Mouse (Mus musculus) heart, adult 2 months (tissue): Measurements from ENCODE around the gene Sarnp. TPM values are rescaled to one million over a fixed set of nuclear protein-coding genes. Genes with fewer than 3 reads are reported as not detected.

Experiments used
- DNase-seq, 2 experiments: peaks; one replicate each; pipeline ENCODE4 v3.0.0; 2021
- H3K27ac ChIP-seq: fragments of 200-600 bp; 2 replicates; pipeline ENCODE4 v1.8.1; 2022
- H3K27me3 ChIP-seq: fragments of 200-500 bp; 2 replicates; pipeline ENCODE4 v1.6.1; 2012; ENCODE audit warnings: mild to moderate bottlenecking, low read length, inconsistent platforms, mixed read lengths; ENCODE audit not compliant: control insufficient read depth, insufficient read depth
- H3K36me3 ChIP-seq: fragments of 200-500 bp; 2 replicates; pipeline ENCODE4 v1.6.1; 2012; ENCODE audit warnings: low read length, inconsistent platforms; ENCODE audit not compliant: control insufficient read depth, insufficient read depth
- H3K4me1 ChIP-seq: fragments of 200-500 bp; 2 replicates; pipeline ENCODE4 v1.6.1; 2011; ENCODE audit warnings: low read length; ENCODE audit not compliant: control insufficient read depth, insufficient read depth
- H3K4me3 ChIP-seq: fragments of 200-600 bp; 2 replicates; pipeline ENCODE4 v1.8.1; 2022
- H3K79me2 ChIP-seq: fragments of 200-500 bp; replicated peaks from 2 replicates; pipeline ENCODE4 v1.6.1; 2012; ENCODE audit warnings: mild to moderate bottlenecking, inconsistent platforms, low read length, moderate library complexity, mixed read lengths; ENCODE audit not compliant: control insufficient read depth, insufficient read depth
- H3K9ac ChIP-seq: fragments of 200-500 bp; 2 replicates; pipeline ENCODE4 v1.6.1; 2012; ENCODE audit warnings: low read depth, mild to moderate bottlenecking, control low read depth, inconsistent platforms, low read length, mixed read lengths
- CTCF ChIP-seq: fragments of 200-600 bp; IDR thresholded peaks from 2 replicates; pipeline ENCODE4 v1.8.1; 2022; ENCODE audit warnings: antibody characterized with exemption, mild to moderate bottlenecking, moderate library complexity
- EP300 ChIP-seq: fragments of 200-500 bp; IDR thresholded peaks from 2 replicates; pipeline ENCODE4 v1.6.1; 2011; ENCODE audit warnings: low read depth, low read length, control low read depth; ENCODE audit not compliant: insufficient read depth
- POLR2A ChIP-seq: fragments of 200-500 bp; IDR thresholded peaks from 2 replicates; pipeline ENCODE4 v1.6.1; 2011; ENCODE audit warnings: mild to moderate bottlenecking, low read depth, low read length, control low read depth; ENCODE audit not compliant: insufficient read depth
- WGBS: fragments of 180-500 bp; shearing (Covaris S2); methylation state at CpG from one replicate; pipeline ENCODE4 v1.1.7; 2018; 5-methylcytosine and 5-hydroxymethylcytosine counted together
- intact Hi-C: fragments of 180-260 bp; cut with DNase I; formaldehyde crosslinking; loops from one replicate; pipeline ENCODE4 v1.15.1; 2025
- polyA plus RNA-seq: library from polyadenylated mRNA; depleted of rRNA; stranded (reverse); fragments of >200 nt; gene quantifications from 2 replicates; pipeline ENCODE4 v1.2.3, GENCODE M21; 2012
- total RNA-seq, 2 experiments: library from RNA; stranded (reverse); gene quantifications; 2 replicates each; pipeline ENCODE4 v1.2.3; 2021

Gene Sarnp
- total and polyA plus RNA-seq, 3 experiments: 14.3 to 43.4 (median 37.2) TPM

DNA sequence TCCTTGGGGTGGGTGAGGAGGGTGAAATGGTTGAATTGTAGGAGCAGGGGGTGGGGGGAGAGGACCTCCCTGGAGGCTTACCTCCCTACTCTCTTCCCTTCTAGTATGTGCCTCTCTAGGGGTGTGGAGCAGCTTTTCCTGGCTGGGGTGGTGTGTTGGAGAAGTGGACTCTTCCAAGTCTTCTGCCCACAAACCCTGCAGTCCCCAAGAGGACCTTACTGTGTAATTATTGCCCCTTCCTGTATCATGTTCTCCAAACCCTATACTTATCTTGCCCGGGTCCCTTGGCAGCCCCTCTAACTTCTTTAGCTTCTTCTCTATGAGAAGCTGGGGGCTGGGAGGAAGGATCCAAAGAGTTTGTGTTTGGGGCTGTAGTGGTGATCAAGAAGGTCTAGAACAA, 79.7 kb downstream of the Sarnp start:
- H3K27me3 ChIP-seq: no peaks in the 10 kb centered on the region
- H3K9ac ChIP-seq: no peak overlapping the region
- intact Hi-C loops: loop anchor here (10.0 kb wide), 1 partner anchor 272 kb away; the partner anchor contains the start of gene Rps26
- H3K27ac ChIP-seq: no peak overlapping the region
- H3K4me3 ChIP-seq: no peak overlapping the region
- TF ChIP-seq POLR2A (no peak), CTCF (no peak)
- H3K79me2 ChIP-seq: no peaks in the 10 kb centered on the region
- no peaks in the 10 kb centered on the region; the same call in 1 of the 2 replicates for H3K4me1 ChIP-seq
- DNase-seq: no peak
- no peaks in the 10 kb centered on the region for H3K36me3 ChIP-seq
- WGBS: 50% methylated on average over 1 of the region's 1 CpGs

DNA sequence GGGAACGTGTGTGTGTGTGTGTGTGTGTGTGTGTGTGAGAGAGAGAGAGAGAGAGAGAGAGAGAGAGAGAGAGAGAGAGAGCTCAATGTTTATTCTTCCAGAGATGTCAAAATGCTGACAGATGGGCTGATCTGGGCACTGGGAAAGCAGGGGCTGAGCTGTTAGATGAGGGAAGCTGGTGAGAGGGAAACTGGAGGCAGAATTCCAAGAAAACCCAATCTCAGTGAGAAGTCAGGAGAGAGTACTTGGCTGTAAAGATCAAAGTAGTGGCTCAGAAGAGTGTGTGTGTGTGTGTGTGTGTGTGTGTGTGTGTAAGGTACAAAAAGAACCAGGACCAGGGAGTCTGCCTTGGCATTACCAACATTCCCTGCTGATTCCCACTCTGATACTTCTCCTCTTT, 80.4 kb downstream of the Sarnp start:
- WGBS: 28% methylated on average over 1 of the region's 1 CpGs
- intact Hi-C loops: loop anchor here (10.0 kb wide), 1 partner anchor 273 kb away; the partner anchor contains the start of gene Rps26
- H3K27me3 ChIP-seq: no peaks in the 10 kb centered on the region
- no peaks in the 10 kb centered on the region; the same call in 1 of the 2 replicates for H3K4me1 ChIP-seq
- no peak for DNase-seq
- H3K36me3 ChIP-seq: no peaks in the 10 kb centered on the region
- TF ChIP-seq POLR2A: no peak
- no peak for TF ChIP-seq EP300
- no peak for TF ChIP-seq CTCF
- no peaks in the 10 kb centered on the region for H3K79me2 ChIP-seq
- no peak overlapping the region for H3K4me3 ChIP-seq
- no peak overlapping the region for H3K9ac ChIP-seq
- H3K27ac ChIP-seq: no peak overlapping the region

DNA sequence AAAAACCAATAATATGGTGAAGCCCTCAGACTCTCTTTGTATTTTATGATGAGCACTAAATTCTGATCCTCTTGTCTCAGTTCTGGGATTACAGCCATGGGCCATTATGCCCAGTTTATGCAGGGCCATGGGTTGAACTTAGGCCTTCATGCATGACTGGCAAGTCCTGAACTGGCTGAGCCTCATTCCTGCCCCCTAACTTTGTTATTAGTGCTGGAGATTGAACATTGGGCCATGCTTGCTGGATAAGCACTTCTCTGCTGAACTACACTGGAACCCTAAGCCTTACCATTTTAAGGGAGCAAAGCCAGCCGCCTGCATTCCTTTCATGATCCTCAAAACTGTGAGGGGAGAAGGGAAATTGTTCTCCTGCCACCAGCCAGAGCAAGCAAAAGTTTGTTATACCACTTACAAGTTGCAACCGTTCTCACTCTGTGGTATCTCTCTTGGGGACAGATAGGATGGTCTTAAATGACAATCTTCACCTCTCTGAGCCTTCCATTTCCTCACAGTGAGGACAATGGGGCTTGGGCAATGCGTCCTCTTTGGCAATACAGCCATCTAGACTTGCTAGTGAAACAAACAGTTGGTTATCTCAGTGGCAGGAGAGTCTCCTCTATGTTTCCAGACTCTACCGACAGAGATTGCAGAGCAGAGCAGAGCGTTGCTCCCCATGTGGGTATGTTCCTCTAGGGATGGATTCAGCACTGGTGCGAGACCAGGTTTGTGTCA, 82.8 kb downstream of the Sarnp start:
- 63% methylated on average over 6 of the region's 6 CpGs for WGBS
- DNase-seq: no peak
- no peak overlapping the region for H3K27ac ChIP-seq
- TF ChIP-seq POLR2A: no peak
- TF ChIP-seq CTCF: no peak
- no peak for TF ChIP-seq EP300
- no peaks in the 10 kb centered on the region for H3K79me2 ChIP-seq
- intact Hi-C loops: loop anchor here (10.0 kb wide), 1 partner anchor 275 kb away; the partner anchor contains the start of gene Rps26
- H3K4me3 ChIP-seq: no peak overlapping the region
- no peaks in the 10 kb centered on the region for H3K27me3 ChIP-seq
- no peak overlapping the region for H3K9ac ChIP-seq
- no peaks in the 10 kb centered on the region for H3K36me3 ChIP-seq
- H3K4me1 ChIP-seq: no peaks in the 10 kb centered on the region; the same call in 1 of the 2 replicates

DNA sequence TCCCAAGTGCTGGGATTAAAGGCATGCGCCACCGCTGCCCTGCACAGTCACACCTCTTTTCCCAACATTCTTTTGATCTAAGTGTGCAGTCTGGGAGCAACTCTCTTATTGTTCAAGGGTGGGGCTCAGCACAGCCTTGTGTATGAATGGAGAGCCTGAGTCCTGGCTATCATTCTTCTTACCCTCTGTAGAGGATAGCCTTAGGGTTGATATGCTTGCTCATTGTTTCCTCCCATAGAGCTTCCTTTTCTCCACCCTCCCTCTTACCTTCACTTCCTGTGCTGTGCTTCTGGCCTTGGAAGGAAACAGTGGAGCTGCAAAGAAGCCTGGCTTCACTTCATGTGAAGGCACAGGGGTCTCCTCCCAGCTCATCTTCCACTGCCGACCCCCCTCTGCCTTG, 83.6 kb downstream of the Sarnp start, which contains the start of gene Cd63:
Cd63 (plus strand) TSS at position 292 of the 400 bp plus-strand sequence.
- Histone ChIP-seq H3K27ac (no peak within 1 kb of the TSS), H3K9ac (no peak within 1 kb of the TSS), H3K27me3 (no peaks in the 10 kb centered on the region), H3K4me1 (no peaks in the 10 kb centered on the region), H3K36me3 (no peaks in the 10 kb centered on the region), H3K79me2 (no peaks in the 10 kb centered on the region), H3K4me3 (no peak within 1 kb of the TSS)
- intact Hi-C loops: no loop called here
- WGBS: 68% methylated on average over 3 of the region's 3 CpGs
- DNase-seq: no peak
- TF ChIP-seq POLR2A: no peak
- TF ChIP-seq EP300: no peak
- TF ChIP-seq CTCF: no peak

DNA sequence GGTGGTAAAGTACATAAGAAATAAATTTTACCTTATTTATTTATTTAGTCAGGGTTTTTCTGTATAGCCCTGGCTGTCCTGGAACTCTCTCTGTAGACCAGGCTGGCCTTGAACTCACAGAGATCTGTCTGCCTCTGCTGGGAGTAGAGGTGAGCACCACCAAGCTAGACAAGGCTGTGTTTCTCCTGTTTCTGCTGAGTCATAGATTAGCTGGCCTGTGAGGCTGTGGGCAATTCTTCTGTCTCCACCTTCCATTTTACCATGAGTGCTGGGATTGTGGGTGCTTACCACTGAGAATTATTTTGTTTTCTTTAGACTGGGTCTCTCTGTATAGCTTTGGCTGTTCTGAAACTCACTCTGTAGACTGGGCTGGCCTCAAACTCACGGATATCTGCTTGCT, 84.3 kb downstream of the Sarnp start:
- H3K4me3 ChIP-seq: no peak overlapping the region
- H3K27me3 ChIP-seq: no peaks in the 10 kb centered on the region
- no peaks in the 10 kb centered on the region for H3K4me1 ChIP-seq
- H3K27ac ChIP-seq: no peak overlapping the region
- TF ChIP-seq EP300 (no peak), POLR2A (no peak), CTCF (no peak)
- no peak overlapping the region for H3K9ac ChIP-seq
- no peak for DNase-seq
- intact Hi-C loops: no loop called here
- no peaks in the 10 kb centered on the region for H3K36me3 ChIP-seq
- H3K79me2 ChIP-seq: no peaks in the 10 kb centered on the region
- 81% methylated on average over 1 of the region's 1 CpGs for WGBS

GRCm38 (mm10) chr10:128902409-128902988, 85.4 kb downstream of the Sarnp start:
- Histone ChIP-seq H3K4me1 (no peaks in the 10 kb centered on the region), H3K36me3 (no peaks in the 10 kb centered on the region), H3K27me3 (no peaks in the 10 kb centered on the region), H3K27ac (no peak overlapping the region), H3K9ac (no peak overlapping the region), H3K79me2 (no peaks in the 10 kb centered on the region), H3K4me3 (no peak overlapping the region)
- WGBS: 77% methylated on average over 3 of the region's 3 CpGs
- TF ChIP-seq EP300 (no peak), CTCF (no peak), POLR2A (no peak)
- intact Hi-C loops: no loop called here
- DNase-seq: no peak
